Mouse (Mus musculus): ENCODE data around the gene Gm20662.

DNA sequence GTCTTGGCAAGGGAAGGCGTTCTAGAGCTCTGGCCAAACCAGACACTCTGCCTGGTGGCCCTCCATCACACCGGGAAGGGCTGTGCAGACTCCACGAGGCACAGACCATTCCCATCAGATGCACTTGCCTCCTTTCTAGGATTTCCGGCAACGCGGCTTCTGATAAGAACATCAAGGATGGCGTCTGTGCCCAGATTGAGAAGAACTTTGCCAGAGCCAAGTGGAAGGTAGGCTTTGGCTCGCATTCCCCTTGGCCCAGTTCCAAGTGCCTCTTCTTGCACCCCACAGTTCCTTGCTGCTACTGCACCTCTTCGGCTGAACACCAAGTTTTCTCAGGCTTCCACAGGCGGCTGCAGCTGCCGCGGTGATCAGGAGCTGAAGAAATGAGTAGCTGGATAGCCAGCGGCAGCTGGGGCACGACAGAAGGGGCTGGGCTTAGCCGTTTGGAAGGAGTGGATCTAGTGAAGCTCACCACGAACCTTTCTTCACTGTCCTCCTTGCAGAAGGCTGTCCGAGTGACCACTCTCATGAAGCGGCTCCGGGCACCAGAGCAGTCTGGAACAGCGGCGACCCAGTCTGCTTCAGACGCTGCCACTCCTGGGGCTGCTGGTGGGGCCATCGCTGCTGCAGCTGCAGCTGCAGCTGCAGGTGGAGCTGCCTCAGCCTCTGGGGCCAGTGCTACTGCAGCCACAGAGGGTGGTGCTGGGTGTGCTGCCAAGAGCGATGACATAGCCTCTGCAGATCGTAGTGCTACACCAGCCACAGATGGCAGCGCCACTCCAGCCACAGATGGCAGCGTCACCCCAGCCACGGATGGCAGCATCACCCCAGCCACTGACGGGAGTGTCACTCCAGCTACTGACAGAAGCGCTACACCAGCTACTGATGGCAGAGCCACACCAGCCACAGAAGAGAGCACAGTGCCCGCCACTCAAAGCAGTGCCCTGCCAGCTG, 48.6 kb upstream of the Gm20662 start:
- no peak for TF ChIP-seq CTCF (IDR thresholded peaks at IDR 0.05; ENCODE audit: control insufficient read depth, insufficient read depth, insufficient read length)
- TF ChIP-seq MYOG (IDR thresholded peaks at IDR 0.05; ENCODE audit: control insufficient read depth, extremely low read depth, insufficient read length): no peak
- no peak for TF ChIP-seq CEBPB (IDR thresholded peaks at IDR 0.05; ENCODE audit: low read depth)

All from C2C12 (cell line).